Mouse (Mus musculus) heart, postnatal 0 days (tissue): Measurements from ENCODE around the gene Lrrc7. TPM values are rescaled to one million over a fixed set of nuclear protein-coding genes. Genes with fewer than 3 reads are reported as not detected.

Experiments
- ATAC-seq: fragments of 200-750 bp; cut with Nextera tagmentation; 2 replicates; pipeline ENCODE4 v1.8.0; 2017; ENCODE audit warnings: low read depth, moderate number of reproducible peaks, moderate library complexity; ENCODE audit not compliant: insufficient read depth
- DNase-seq: peaks from one replicate; pipeline ENCODE4 v3.0.0-alpha.2; 2016; ENCODE audit warnings: low spot score
- H3K27ac ChIP-seq: fragments of 300-500 bp; sonication (generic); 2 replicates; pipeline ENCODE4 v1.5.1; 2014; ENCODE audit warnings: low read depth, mild to moderate bottlenecking
- H3K27me3 ChIP-seq: fragments of 300-500 bp; sonication (generic); 2 replicates; pipeline ENCODE4 v1.6.1; 2014; ENCODE audit warnings: low read length, mixed read lengths; ENCODE audit not compliant: control insufficient read depth, insufficient read depth
- H3K36me3 ChIP-seq: fragments of 300-500 bp; sonication (generic); replicated peaks from 2 replicates; pipeline ENCODE4 v1.6.1; 2014; ENCODE audit warnings: low read length, mixed read lengths; ENCODE audit not compliant: control insufficient read depth, insufficient read depth
- H3K4me1 ChIP-seq: fragments of 300-500 bp; sonication (generic); 2 replicates; pipeline ENCODE4 v1.6.1; 2014; ENCODE audit warnings: antibody characterized with exemption; ENCODE audit not compliant: control insufficient read depth, insufficient read depth
- H3K4me2 ChIP-seq: fragments of 300-500 bp; sonication (generic); 2 replicates; pipeline ENCODE4 v1.6.1; 2014; ENCODE audit warnings: low read depth, mild to moderate bottlenecking, low read length, moderate library complexity
- H3K4me3 ChIP-seq: fragments of 300-500 bp; sonication (generic); 2 replicates; pipeline ENCODE4 v1.5.1; 2014; ENCODE audit warnings: low read depth, low read length
- H3K9ac ChIP-seq: fragments of 300-500 bp; sonication (generic); replicated peaks from 2 replicates; pipeline ENCODE4 v1.6.1; 2014; ENCODE audit warnings: low read depth, low read length, mixed read lengths
- H3K9me3 ChIP-seq: fragments of 300-500 bp; sonication (generic); replicated peaks from 2 replicates; pipeline ENCODE4 v1.6.1; 2016; ENCODE audit warnings: low read length; ENCODE audit not compliant: control insufficient read depth
- CTCF ChIP-seq: IDR thresholded peaks from 2 replicates; pipeline ENCODE4 v1.5.1; 2016; ENCODE audit warnings: antibody characterized with exemption, control low read depth, low read depth
- EP300 ChIP-seq: IDR thresholded peaks from 2 replicates; pipeline ENCODE4 v1.6.1; 2016; ENCODE audit warnings: antibody characterized with exemption, low read depth
- WGBS: fragments of 180-500 bp; shearing (Covaris S2); extraction: QIAGEN DNeasy Blood & Tissue Kit; methylation state at CpG from one replicate; pipeline ENCODE4 v1.1.7; 2014; 5-methylcytosine and 5-hydroxymethylcytosine counted together
- polyA plus RNA-seq: library from polyadenylated mRNA; unstranded; fragments of >200 nt; fragmentation: Nextera tagmentation; extraction: Ambion mirVana; gene quantifications from 2 replicates; pipeline ENCODE4 v1.2.1, GENCODE M21; 2015
- total RNA-seq: library from RNA; depleted of rRNA; stranded (reverse); fragments of >200 nt; gene quantifications from 2 replicates; pipeline ENCODE4 v1.2.3, GENCODE M21; 2014; ENCODE audit warnings: low replicate concordance

The Lrrc7 gene
- total and polyA plus RNA-seq, 2 experiments from 2014 or later, result 0.03 to 0.04 TPM

- ATAC-seq (no peak), DNase-seq (no peak)
- no peaks in the 10 kb centered on the region for H3K4me1 ChIP-seq
- no peak overlapping the region for H3K4me3 ChIP-seq
- TF ChIP-seq EP300, result no peak
- no peak for TF ChIP-seq CTCF
- no peak overlapping the region for H3K4me2 ChIP-seq
- H3K27ac ChIP-seq, result no peak overlapping the region
- no peaks in the 10 kb centered on the region for H3K9me3 ChIP-seq
- no peak overlapping the region for H3K9ac ChIP-seq
- WGBS, result 77% methylated on average over 2 of the region's 2 CpGs
- H3K27me3 ChIP-seq, result no peaks in the 10 kb centered on the region
- H3K36me3 ChIP-seq, result peaks cover 26% of the 10 kb centered on the region; the same call in 1 of the 2 replicates
Observed at GRCm38 (mm10) chr3:158049508-158049907, 512.5 kb downstream of the Lrrc7 start.

- no peak overlapping the region for H3K9ac ChIP-seq
- H3K4me1 ChIP-seq, result peaks cover 6% of the 10 kb centered on the region; the same call in 1 of the 2 replicates
- TF ChIP-seq CTCF, result no peak
- no peak for TF ChIP-seq EP300
- no peak for ATAC-seq
- DNase-seq, result no peak
- no peak overlapping the region for H3K4me2 ChIP-seq
- no peak overlapping the region for H3K4me3 ChIP-seq
- no peak overlapping the region for H3K27ac ChIP-seq
- H3K9me3 ChIP-seq, result no peaks in the 10 kb centered on the region
- WGBS, result 87% methylated on average over 2 of the region's 2 CpGs
- no peaks in the 10 kb centered on the region for H3K27me3 ChIP-seq
- no peaks in the 10 kb centered on the region; the same call in 1 of the 2 replicates for H3K36me3 ChIP-seq
Observed at GRCm38 (mm10) chr3:158040755-158041154, 521.3 kb downstream of the Lrrc7 start.

GRCm38 (mm10) chr3:158038106-158038505 is 523.9 kb downstream of the Lrrc7 start:
- Histone ChIP-seq H3K27ac (no peak overlapping the region), H3K9ac (no peak overlapping the region), H3K4me1 (peaks cover 16% of the 10 kb centered on the region), H3K4me2 (no peak overlapping the region), H3K27me3 (no peaks in the 10 kb centered on the region), H3K4me3 (no peak overlapping the region), H3K9me3 (no peaks in the 10 kb centered on the region), H3K36me3 (no peaks in the 10 kb centered on the region)
- WGBS, result 88% methylated on average over 3 of the region's 3 CpGs
- DNase-seq (no peak), ATAC-seq (no peak)
- no peak for TF ChIP-seq CTCF
- TF ChIP-seq EP300, result no peak

- Histone ChIP-seq H3K36me3 (no peaks in the 10 kb centered on the region), H3K4me3 (peak within 1 kb of the TSS; percentile 86), H3K9ac (peak within 1 kb of the TSS; percentile 93), H3K9me3 (no peaks in the 10 kb centered on the region), H3K4me1 (peaks cover 23% of the 10 kb centered on the region), H3K4me2 (peak within 1 kb of the TSS; percentile 82), H3K27ac (peak within 1 kb of the TSS; percentile 92), H3K27me3 (no peaks in the 10 kb centered on the region)
- WGBS, result under 1% methylated on average over 55 of the region's 55 CpGs
- peak; percentile 95 for ATAC-seq
- TF ChIP-seq CTCF (no peak), EP300 (peak; percentile 69)
- DNase-seq, result peak; percentile 93
Observed at GRCm38 (mm10) chr3:158036329-158036988, 525.6 kb downstream of the Lrrc7 start, which contains the start of the genes Srsf11 and Lrrc40. Gene Srsf11, minus strand, starts transcription at chr3:158036639. Gene Lrrc40, plus strand, starts transcription at chr3:158036662.

GRCm38 (mm10) chr3:158035866-158036265 is 526.2 kb downstream of the Lrrc7 start:
- ATAC-seq (no peak), DNase-seq (peak; percentile 10)
- Histone ChIP-seq H3K4me1 (peaks cover 23% of the 10 kb centered on the region), H3K36me3 (no peaks in the 10 kb centered on the region), H3K9ac (peak overlapping the region; percentile 93), H3K9me3 (no peaks in the 10 kb centered on the region), H3K4me3 (peak overlapping the region; percentile 86), H3K4me2 (peak overlapping the region; percentile 82), H3K27me3 (no peaks in the 10 kb centered on the region), H3K27ac (peak overlapping the region; percentile 92)
- 1% methylated on average over 11 of the region's 11 CpGs for WGBS
- TF ChIP-seq CTCF, result no peak
- TF ChIP-seq EP300, result no peak
